Mouse (Mus musculus): ENCODE measurements around the gene Chtop.
A peak's percentile ranks its signal among the peaks of the same experiment; 100 is the strongest.

The Chtop gene

GRCm38 (mm10) chr3:90508950-90509746 lies at the start of gene Chtop:
TSS of gene Chtop (minus strand) at chr3:90509498.
- DNase-seq (ENCODE audit: low read depth, low spot score), result peak; percentile 97

GRCm38 (mm10) chr3:90555954-90556353 lies 46.7 kb upstream of the Chtop start:
- DNase-seq (ENCODE audit: low read depth, low spot score), result peak; percentile 28

GRCm38 (mm10) chr3:90552231-90552630 lies 42.9 kb upstream of the Chtop start:
- DNase-seq (ENCODE audit: low read depth, low spot score), result no peak

- no peak for DNase-seq (ENCODE audit: low read depth, low spot score)
Observed at GRCm38 (mm10) chr3:90550421-90550790, 41.1 kb upstream of the Chtop start.

- no peak for DNase-seq (ENCODE audit: low read depth, low spot score)
Observed at GRCm38 (mm10) chr3:90549676-90550420, 40.5 kb upstream of the Chtop start.

- DNase-seq (ENCODE audit: low read depth, low spot score), result peak; percentile 47
Observed at GRCm38 (mm10) chr3:90540904-90541303, 31.6 kb upstream of the Chtop start.

GRCm38 (mm10) chr3:90537905-90538296 lies 28.6 kb upstream of the Chtop start:
- no peak for DNase-seq (ENCODE audit: low read depth, low spot score)

GRCm38 (mm10) chr3:90537141-90537904 lies 28.0 kb upstream of the Chtop start, which contains the start of gene S100a16:
TSS of gene S100a16 (plus strand) at chr3:90537254.
- DNase-seq (ENCODE audit: low read depth, low spot score), result no peak

- no peak for DNase-seq (ENCODE audit: low read depth, low spot score)
Observed at GRCm38 (mm10) chr3:90535446-90535845, 26.1 kb upstream of the Chtop start.

GRCm38 (mm10) chr3:90531713-90532112 lies 22.4 kb upstream of the Chtop start:
- DNase-seq (ENCODE audit: low read depth, low spot score), result no peak

GRCm38 (mm10) chr3:90527291-90527873 lies 18.1 kb upstream of the Chtop start:
- DNase-seq (ENCODE audit: low read depth, low spot score), result no peak

- DNase-seq (ENCODE audit: low read depth, low spot score), result no peak
Observed at GRCm38 (mm10) chr3:90526580-90526979, 17.3 kb upstream of the Chtop start, which contains the start of gene S100a14. TSS of gene S100a14 (plus strand) at chr3:90526856.

- no peak for DNase-seq (ENCODE audit: low read depth, low spot score)
Observed at GRCm38 (mm10) chr3:90526076-90526475, 16.8 kb upstream of the Chtop start.

- peak; percentile 64 for DNase-seq (ENCODE audit: low read depth, low spot score)
Observed at GRCm38 (mm10) chr3:90525421-90525820, 16.1 kb upstream of the Chtop start.

- DNase-seq (ENCODE audit: low read depth, low spot score), result no peak
Observed at GRCm38 (mm10) chr3:90517711-90518110, 8.4 kb upstream of the Chtop start.

- DNase-seq (ENCODE audit: low read depth, low spot score), result no peak
Observed at GRCm38 (mm10) chr3:90515789-90516188, 6.5 kb upstream of the Chtop start.

GRCm38 (mm10) chr3:90515242-90515641 lies 5.9 kb upstream of the Chtop start:
- no peak for DNase-seq (ENCODE audit: low read depth, low spot score)

- DNase-seq (ENCODE audit: low read depth, low spot score), result no peak
Observed at GRCm38 (mm10) chr3:90514691-90515090, 5.4 kb upstream of the Chtop start.

GRCm38 (mm10) chr3:90513796-90514590 lies 4.7 kb upstream of the Chtop start, which contains the start of the genes S100a1 and S100a13:
TSS of gene S100a1 (minus strand) at chr3:90514392.
TSS of gene S100a13 (plus strand) at chr3:90514435.
- no peak for DNase-seq (ENCODE audit: low read depth, low spot score)

- DNase-seq (ENCODE audit: low read depth, low spot score), result no peak
Observed at GRCm38 (mm10) chr3:90512948-90513642, 3.8 kb upstream of the Chtop start.
